Mouse (Mus musculus) thymus, postnatal 14 days (tissue): ENCODE measurements at regions not wholly inside any gene's neighbourhood (a gene's known extent, or its start where the extent isn't known, plus 50 kb on each side); places are given as distances from the start of the nearest gene placed in this dataset.

Experiments used
- DNase-seq: peaks from one replicate; pipeline ENCODE4 v3.0.0; 2021

- no peak for DNase-seq
Measured at GRCm38 (mm10) chr4:142539200-142539750, 300.1 kb upstream of the Kazn start.

- no peak for DNase-seq
Measured at GRCm38 (mm10) chr4:142527080-142527479, 287.9 kb upstream of the Kazn start.

GRCm38 (mm10) chr4:142517478-142518455 is 278.6 kb upstream of the Kazn start:
- DNase-seq = no peak

GRCm38 (mm10) chr4:142514751-142515150 is 275.6 kb upstream of the Kazn start:
- DNase-seq = no peak

- no peak for DNase-seq
Measured at GRCm38 (mm10) chr4:142509386-142509785, 270.2 kb upstream of the Kazn start.

GRCm38 (mm10) chr4:142506383-142507211 is 267.4 kb upstream of the Kazn start:
- DNase-seq = no peak

GRCm38 (mm10) chr4:142503761-142504160 is 264.6 kb upstream of the Kazn start:
- DNase-seq = no peak

- no peak for DNase-seq
Measured at GRCm38 (mm10) chr4:142501177-142501576, 262.0 kb upstream of the Kazn start.

GRCm38 (mm10) chr4:142500541-142500940 is 261.3 kb upstream of the Kazn start:
- DNase-seq = no peak

- DNase-seq = no peak
Measured at GRCm38 (mm10) chr4:142496605-142497004, 257.4 kb upstream of the Kazn start.

GRCm38 (mm10) chr4:142492926-142493492 is 253.8 kb upstream of the Kazn start:
- DNase-seq = no peak

GRCm38 (mm10) chr4:142485784-142486423 is 246.7 kb upstream of the Kazn start:
- no peak for DNase-seq

- no peak for DNase-seq
Measured at GRCm38 (mm10) chr4:142475632-142476031, 236.4 kb upstream of the Kazn start.

GRCm38 (mm10) chr4:142474626-142475025 is 235.4 kb upstream of the Kazn start:
- no peak for DNase-seq

GRCm38 (mm10) chr4:142474018-142474417 is 234.8 kb upstream of the Kazn start:
- DNase-seq = no peak

GRCm38 (mm10) chr4:142473284-142473683 is 234.1 kb upstream of the Kazn start:
- no peak for DNase-seq

GRCm38 (mm10) chr4:142472332-142472731 is 233.1 kb upstream of the Kazn start:
- DNase-seq = no peak

GRCm38 (mm10) chr4:142470784-142471183 is 231.6 kb upstream of the Kazn start:
- DNase-seq = no peak

GRCm38 (mm10) chr4:142467920-142468319 is 228.7 kb upstream of the Kazn start:
- no peak for DNase-seq

- no peak for DNase-seq
Measured at GRCm38 (mm10) chr4:142465226-142465625, 226.0 kb upstream of the Kazn start.

GRCm38 (mm10) chr4:142464066-142464465 is 224.9 kb upstream of the Kazn start:
- DNase-seq = no peak

- no peak for DNase-seq
Measured at GRCm38 (mm10) chr4:142460468-142461086, 221.4 kb upstream of the Kazn start.
